Mouse (Mus musculus): ENCODE measurements around the gene Mrps36. TPM values are rescaled to one million over a fixed set of nuclear protein-coding genes. Genes with fewer than 3 reads are reported as not detected.

Mrps36 gene
- polyA plus RNA-seq, 2 experiments, result 56.1 to 135 TPM

- no peaks in the 10 kb centered on the region for H3K27me3 ChIP-seq (ENCODE audit: control insufficient read depth, insufficient read depth, low read length)
- peak overlapping the region; percentile 70 for H3K9ac ChIP-seq (replicated peaks)
- DNase-seq (ENCODE audit: low read depth in 3 of 3, low spot score in 3 of 3) (no peak), ATAC-seq (ENCODE audit: insufficient read depth) (no peak)
- no peaks in the 10 kb centered on the region for H3K9me3 ChIP-seq (ENCODE audit: control insufficient read depth, low read length)
- no peak for TF ChIP-seq EP300 (IDR thresholded peaks at IDR 0.05; ENCODE audit: low read depth)
- no peak for TF ChIP-seq CTCF (IDR thresholded peaks at IDR 0.05; ENCODE audit: low read depth)
- peak overlapping the region; percentile 68 to 80 for H3K4me3 ChIP-seq (ENCODE audit: insufficient read depth in 1 of 2, low read depth in 2 of 2, low read length in 2 of 2)
- H3K36me3 ChIP-seq (replicated peaks; ENCODE audit: control insufficient read depth, insufficient read depth, low read depth), result peaks cover 46% of the 10 kb centered on the region
- peak overlapping the region; percentile 83 for H3K4me2 ChIP-seq (ENCODE audit: low read depth)
- H3K4me1 ChIP-seq (replicated peaks; ENCODE audit: control insufficient read depth in 2 of 2, insufficient read depth in 2 of 2, low read length in 1 of 2), result peaks cover 40 to 43% of the 10 kb centered on the region in 2 experiments
- H3K27ac ChIP-seq, result no peak overlapping the region
Measured at GRCm38 (mm10) chr13:100774704-100775103, 30.2 kb upstream of the Mrps36 start.

DNA sequence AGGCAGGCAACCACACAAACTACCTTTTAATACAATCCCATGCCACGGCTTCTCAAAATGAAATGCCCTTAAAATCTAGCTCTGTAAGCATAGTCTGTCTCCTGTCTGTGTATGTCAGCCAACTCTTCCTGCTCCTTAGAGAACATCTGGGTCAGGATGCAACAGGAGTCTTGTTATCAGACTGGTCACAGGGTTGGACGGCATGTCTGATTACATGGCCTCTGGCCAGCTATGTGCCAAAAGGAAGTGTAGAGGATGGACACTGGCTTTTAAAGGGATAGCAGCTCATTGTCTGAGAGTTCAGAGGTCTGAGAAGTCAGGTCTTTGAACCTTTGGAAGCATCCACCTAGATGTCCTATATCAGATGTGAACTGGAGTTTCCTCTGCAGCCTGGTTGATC is 10.9 kb upstream of the Mrps36 start:
- WGBS (ENCODE audit: insufficient replicate concordance), result 61% methylated on average over 2 of the region's 2 CpGs
- Histone ChIP-seq H3K4me1 (replicated peaks; ENCODE audit: control insufficient read depth in 2 of 2, insufficient read depth in 2 of 2, low read length in 1 of 2) (peaks cover 27% of the 10 kb centered on the region in 2 experiments), H3K27ac (no peak overlapping the region), H3K9me3 (ENCODE audit: control insufficient read depth, low read length) (no peaks in the 10 kb centered on the region), H3K27me3 (ENCODE audit: control insufficient read depth, insufficient read depth, low read length) (no peaks in the 10 kb centered on the region), H3K4me2 (ENCODE audit: low read depth) (no peak overlapping the region), H3K36me3 (replicated peaks; ENCODE audit: control insufficient read depth, insufficient read depth, low read depth) (peaks cover 11% of the 10 kb centered on the region), H3K9ac (replicated peaks) (no peak overlapping the region), H3K4me3 (ENCODE audit: insufficient read depth in 1 of 2, low read depth in 2 of 2, low read length in 2 of 2) (no peak overlapping the region)
- DNase-seq (ENCODE audit: low read depth in 3 of 3, low spot score in 3 of 3), result no peak
- no peak for ATAC-seq (ENCODE audit: insufficient read depth)
- TF ChIP-seq CTCF (IDR thresholded peaks at IDR 0.05; ENCODE audit: low read depth), result no peak
- TF ChIP-seq EP300 (IDR thresholded peaks at IDR 0.05; ENCODE audit: low read depth), result no peak

DNA sequence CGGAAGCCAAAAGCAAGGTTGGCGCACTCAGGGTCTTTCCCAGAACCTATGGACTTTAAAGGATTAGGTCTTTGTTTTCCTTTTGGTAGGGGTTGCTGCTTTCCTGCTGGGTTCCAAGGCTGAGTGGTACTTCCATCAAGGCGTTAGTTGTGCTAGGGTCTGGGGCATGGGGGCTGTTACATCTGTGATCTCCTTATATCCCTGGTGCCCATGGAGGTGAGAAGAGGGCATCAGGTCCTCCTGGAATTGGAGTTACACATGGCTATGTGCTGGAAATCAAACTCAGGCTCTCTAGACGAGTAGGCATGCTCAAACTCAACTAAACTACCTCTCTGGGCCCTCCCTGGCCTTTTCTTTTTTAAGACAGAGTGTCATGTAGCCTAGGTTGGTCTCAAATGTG is 9.7 kb upstream of the Mrps36 start:
- TF ChIP-seq CTCF (IDR thresholded peaks at IDR 0.05; ENCODE audit: low read depth) (no peak), EP300 (IDR thresholded peaks at IDR 0.05; ENCODE audit: low read depth) (no peak)
- peaks cover 3% of the 10 kb centered on the region for H3K36me3 ChIP-seq (replicated peaks; ENCODE audit: control insufficient read depth, insufficient read depth, low read depth)
- H3K4me1 ChIP-seq (replicated peaks; ENCODE audit: control insufficient read depth in 2 of 2, insufficient read depth in 2 of 2, low read length in 1 of 2), result peaks cover 32 to 33% of the 10 kb centered on the region in 2 experiments
- no peaks in the 10 kb centered on the region for H3K27me3 ChIP-seq (ENCODE audit: control insufficient read depth, insufficient read depth, low read length)
- no peak overlapping the region for H3K4me2 ChIP-seq (ENCODE audit: low read depth)
- H3K9ac ChIP-seq (replicated peaks), result no peak overlapping the region
- H3K4me3 ChIP-seq (ENCODE audit: insufficient read depth in 1 of 2, low read depth in 2 of 2, low read length in 2 of 2), result no peak overlapping the region
- no peak overlapping the region for H3K27ac ChIP-seq
- ATAC-seq (ENCODE audit: insufficient read depth) (no peak), DNase-seq (ENCODE audit: low read depth in 3 of 3, low spot score in 3 of 3) (no peak)
- 68% methylated on average over 4 of the region's 4 CpGs for WGBS (ENCODE audit: insufficient replicate concordance)
- no peaks in the 10 kb centered on the region for H3K9me3 ChIP-seq (ENCODE audit: control insufficient read depth, low read length)

DNA sequence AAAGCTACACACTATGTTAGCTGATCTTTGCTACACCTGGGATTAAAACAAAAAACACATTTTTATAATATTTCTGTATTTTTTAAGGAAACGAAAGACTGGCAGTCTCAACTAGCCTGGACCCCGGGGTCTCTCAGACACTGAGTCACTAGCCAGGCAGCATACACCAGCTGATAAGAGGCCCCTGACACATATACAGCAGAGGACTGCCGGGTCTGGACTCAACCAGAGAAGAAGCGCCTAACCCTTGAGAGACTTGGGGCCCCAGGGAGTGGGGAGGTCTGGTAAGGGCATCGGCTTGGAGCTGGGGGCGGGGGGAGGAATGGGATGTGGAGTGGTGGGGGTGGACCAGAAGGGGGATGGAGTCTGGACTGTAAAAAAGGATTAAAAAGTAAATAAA is 8.6 kb upstream of the Mrps36 start:
- Histone ChIP-seq H3K36me3 (replicated peaks; ENCODE audit: control insufficient read depth, insufficient read depth, low read depth) (no peaks in the 10 kb centered on the region), H3K4me1 (replicated peaks; ENCODE audit: control insufficient read depth in 2 of 2, insufficient read depth in 2 of 2, low read length in 1 of 2) (peaks cover 32 to 39% of the 10 kb centered on the region in 2 experiments), H3K4me3 (ENCODE audit: insufficient read depth in 1 of 2, low read depth in 2 of 2, low read length in 2 of 2) (no peak overlapping the region), H3K9ac (replicated peaks) (peak overlapping the region; percentile 31), H3K27me3 (ENCODE audit: control insufficient read depth, insufficient read depth, low read length) (no peaks in the 10 kb centered on the region), H3K4me2 (ENCODE audit: low read depth) (peak overlapping the region; percentile 33), H3K9me3 (ENCODE audit: control insufficient read depth, low read length) (no peaks in the 10 kb centered on the region), H3K27ac (no peak overlapping the region)
- WGBS (ENCODE audit: insufficient replicate concordance), result 24% methylated on average over 6 of the region's 6 CpGs
- no peak for DNase-seq (ENCODE audit: low read depth in 3 of 3, low spot score in 3 of 3)
- ATAC-seq (ENCODE audit: insufficient read depth), result peak; percentile 40; the same call in 1 of the 2 replicates
- no peak for TF ChIP-seq EP300 (IDR thresholded peaks at IDR 0.05; ENCODE audit: low read depth)
- no peak for TF ChIP-seq CTCF (IDR thresholded peaks at IDR 0.05; ENCODE audit: low read depth)

DNA sequence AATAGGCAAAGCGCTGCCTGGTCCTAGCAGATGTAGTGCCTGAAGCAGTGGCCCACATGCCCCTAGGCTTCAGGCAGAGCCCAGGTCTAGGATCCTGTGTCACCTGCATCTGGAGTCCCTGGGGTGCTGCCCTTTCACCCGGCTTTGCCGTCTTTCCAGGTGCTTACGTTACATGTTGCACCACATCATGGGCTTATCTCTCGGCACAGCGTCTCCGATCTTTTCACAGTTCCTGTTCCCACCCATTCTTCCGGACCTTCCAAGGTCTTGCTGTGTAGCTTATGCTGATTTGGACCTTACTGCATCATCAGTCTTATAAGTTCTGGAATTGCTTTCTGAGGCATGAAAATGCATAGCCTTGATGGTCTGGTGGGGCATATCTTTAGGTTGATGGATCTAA is 8.1 kb upstream of the Mrps36 start:
- peak overlapping the region; percentile 4 for H3K27ac ChIP-seq
- H3K27me3 ChIP-seq (ENCODE audit: control insufficient read depth, insufficient read depth, low read length), result no peaks in the 10 kb centered on the region
- no peaks in the 10 kb centered on the region for H3K36me3 ChIP-seq (replicated peaks; ENCODE audit: control insufficient read depth, insufficient read depth, low read depth)
- peak; percentile 64 for ATAC-seq (ENCODE audit: insufficient read depth)
- no peaks in the 10 kb centered on the region for H3K9me3 ChIP-seq (ENCODE audit: control insufficient read depth, low read length)
- peaks cover 32 to 43% of the 10 kb centered on the region in 2 experiments for H3K4me1 ChIP-seq (replicated peaks; ENCODE audit: control insufficient read depth in 2 of 2, insufficient read depth in 2 of 2, low read length in 1 of 2)
- peak in 1 of 3 experiments; percentile 47 for DNase-seq (ENCODE audit: low read depth in 3 of 3, low spot score in 3 of 3)
- 46% methylated on average over 8 of the region's 8 CpGs for WGBS (ENCODE audit: insufficient replicate concordance)
- H3K9ac ChIP-seq (replicated peaks), result peak overlapping the region; percentile 31
- TF ChIP-seq EP300 (IDR thresholded peaks at IDR 0.05; ENCODE audit: low read depth) (no peak), CTCF (IDR thresholded peaks at IDR 0.05; ENCODE audit: low read depth) (no peak)
- H3K4me2 ChIP-seq (ENCODE audit: low read depth), result peak overlapping the region; percentile 33
- no peak overlapping the region for H3K4me3 ChIP-seq (ENCODE audit: insufficient read depth in 1 of 2, low read depth in 2 of 2, low read length in 2 of 2)
